Mouse (Mus musculus): ENCODE data around the gene D17H6S53E.

D17H6S53E gene

DNA sequence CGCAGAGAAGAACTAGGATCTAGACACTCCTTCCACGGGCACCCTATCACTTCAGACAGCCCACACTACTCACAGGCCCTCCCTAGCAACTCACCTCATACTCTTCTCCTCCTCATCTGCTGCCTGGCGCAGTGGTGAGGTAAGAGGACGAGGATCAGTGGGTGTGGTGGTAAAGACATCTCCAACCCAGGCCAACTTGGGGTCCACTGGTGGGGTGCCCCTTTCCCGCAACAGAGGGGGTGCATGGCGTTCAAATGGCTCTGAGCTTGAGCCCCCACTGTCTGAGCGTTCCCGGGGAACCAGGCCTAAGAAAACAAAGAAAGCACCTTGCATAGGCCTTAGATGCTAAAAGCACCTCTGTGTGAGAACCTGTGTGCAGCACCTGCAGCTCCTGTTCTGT lies 31.1 kb downstream of the D17H6S53E start:
- peak overlapping the region; percentile 26; the same call in 1 of the 2 replicates for H3K4me3 ChIP-seq (replicated peaks; ENCODE audit: low read length)
- H3K36me3 ChIP-seq (ENCODE audit: insufficient read depth, low read length) = peaks cover 100% of the 10 kb centered on the region
- H3K27me3 ChIP-seq (ENCODE audit: insufficient read depth, low read length) = no peaks in the 10 kb centered on the region
- peaks cover 89% of the 10 kb centered on the region for H3K4me1 ChIP-seq (replicated peaks; ENCODE audit: low read depth, low read length)
- H3K9me3 ChIP-seq (ENCODE audit: low read length) = no peaks in the 10 kb centered on the region
- TF ChIP-seq NANOG (IDR thresholded peaks at IDR 0.05; ENCODE audit: borderline replicate concordance, low read length) = no peak
- no peak for TF ChIP-seq POU5F1 (IDR thresholded peaks at IDR 0.05; ENCODE audit: borderline replicate concordance, low read length)
- no peak for TF ChIP-seq CTCF (conservative IDR thresholded peaks at IDR 0.05; ENCODE audit: low read length)

- peaks cover 100% of the 10 kb centered on the region for H3K36me3 ChIP-seq (ENCODE audit: insufficient read depth, low read length)
- peaks cover 90% of the 10 kb centered on the region for H3K4me1 ChIP-seq (replicated peaks; ENCODE audit: low read depth, low read length)
- no peak overlapping the region for H3K4me3 ChIP-seq (replicated peaks; ENCODE audit: low read length)
- TF ChIP-seq NANOG (IDR thresholded peaks at IDR 0.05; ENCODE audit: borderline replicate concordance, low read length) = no peak
- no peak for TF ChIP-seq CTCF (conservative IDR thresholded peaks at IDR 0.05; ENCODE audit: low read length)
- TF ChIP-seq POU5F1 (IDR thresholded peaks at IDR 0.05; ENCODE audit: borderline replicate concordance, low read length) = no peak
- no peaks in the 10 kb centered on the region for H3K27me3 ChIP-seq (ENCODE audit: insufficient read depth, low read length)
- no peaks in the 10 kb centered on the region for H3K9me3 ChIP-seq (ENCODE audit: low read length)
Observed at GRCm38 (mm10) chr17:35157661-35158175, 31.5 kb downstream of the D17H6S53E start.

GRCm38 (mm10) chr17:35158850-35159593 lies 32.8 kb downstream of the D17H6S53E start:
- Histone ChIP-seq H3K4me1 (replicated peaks; ENCODE audit: low read depth, low read length) (peaks cover 98% of the 10 kb centered on the region), H3K9me3 (ENCODE audit: low read length) (no peaks in the 10 kb centered on the region), H3K36me3 (ENCODE audit: insufficient read depth, low read length) (peaks cover 100% of the 10 kb centered on the region), H3K4me3 (replicated peaks; ENCODE audit: low read length) (no peak overlapping the region), H3K27me3 (ENCODE audit: insufficient read depth, low read length) (no peaks in the 10 kb centered on the region)
- TF ChIP-seq CTCF (conservative IDR thresholded peaks at IDR 0.05; ENCODE audit: low read length) (no peak), NANOG (IDR thresholded peaks at IDR 0.05; ENCODE audit: borderline replicate concordance, low read length) (no peak), POU5F1 (IDR thresholded peaks at IDR 0.05; ENCODE audit: borderline replicate concordance, low read length) (no peak)

GRCm38 (mm10) chr17:35159638-35160037 lies 33.5 kb downstream of the D17H6S53E start:
- Histone ChIP-seq H3K4me1 (replicated peaks; ENCODE audit: low read depth, low read length) (peaks cover 92% of the 10 kb centered on the region), H3K27me3 (ENCODE audit: insufficient read depth, low read length) (no peaks in the 10 kb centered on the region), H3K4me3 (replicated peaks; ENCODE audit: low read length) (no peak overlapping the region), H3K9me3 (ENCODE audit: low read length) (no peaks in the 10 kb centered on the region), H3K36me3 (ENCODE audit: insufficient read depth, low read length) (peaks cover 93% of the 10 kb centered on the region)
- TF ChIP-seq POU5F1 (IDR thresholded peaks at IDR 0.05; ENCODE audit: borderline replicate concordance, low read length) (no peak), NANOG (IDR thresholded peaks at IDR 0.05; ENCODE audit: borderline replicate concordance, low read length) (no peak), CTCF (conservative IDR thresholded peaks at IDR 0.05; ENCODE audit: low read length) (no peak)

DNA sequence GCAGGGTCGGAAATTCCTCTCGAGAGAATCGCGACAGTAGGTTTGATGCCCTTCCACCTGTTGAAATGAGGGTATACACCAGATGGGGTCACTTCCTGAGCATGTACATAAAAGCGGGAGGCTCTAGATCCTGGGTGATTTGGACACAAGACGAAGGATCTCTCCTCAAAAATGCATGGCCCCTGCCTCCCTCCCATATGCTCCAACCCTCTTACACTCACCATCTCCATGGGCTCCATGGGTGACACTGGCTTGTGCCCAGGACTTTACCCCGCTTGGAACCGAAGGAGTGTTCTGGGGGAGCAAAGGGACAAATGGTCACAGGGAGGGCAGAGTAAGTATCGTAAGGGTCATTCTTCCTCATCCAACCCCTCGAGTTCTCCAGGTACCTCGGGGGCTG lies 35.2 kb downstream of the D17H6S53E start:
- Histone ChIP-seq H3K4me3 (replicated peaks; ENCODE audit: low read length) (peak overlapping the region; percentile 99), H3K36me3 (ENCODE audit: insufficient read depth, low read length) (peaks cover 76% of the 10 kb centered on the region), H3K4me1 (replicated peaks; ENCODE audit: low read depth, low read length) (peaks cover 83% of the 10 kb centered on the region), H3K27me3 (ENCODE audit: insufficient read depth, low read length) (no peaks in the 10 kb centered on the region), H3K9me3 (ENCODE audit: low read length) (no peaks in the 10 kb centered on the region)
- TF ChIP-seq NANOG (IDR thresholded peaks at IDR 0.05; ENCODE audit: borderline replicate concordance, low read length) (no peak), CTCF (conservative IDR thresholded peaks at IDR 0.05; ENCODE audit: low read length) (no peak), POU5F1 (IDR thresholded peaks at IDR 0.05; ENCODE audit: borderline replicate concordance, low read length) (no peak)

DNA sequence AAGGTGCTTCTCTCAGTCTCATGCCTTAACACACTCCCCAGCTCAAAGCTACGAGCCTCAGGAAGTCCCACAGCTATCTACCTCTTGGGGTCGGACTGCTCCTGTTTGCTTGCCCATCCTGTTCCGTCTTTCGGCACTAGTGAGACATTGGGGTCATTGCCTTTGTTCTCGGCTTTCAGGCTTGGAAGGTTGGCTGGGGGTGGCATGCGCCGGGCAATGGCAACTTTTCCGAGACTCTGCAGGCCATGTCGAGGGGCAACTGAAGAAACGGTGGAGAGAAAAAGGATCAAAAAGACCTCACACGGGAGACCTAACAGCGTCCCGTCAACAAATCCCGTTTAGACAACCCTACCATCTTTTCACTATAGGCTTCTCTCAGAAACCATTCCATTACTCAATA lies 35.9 kb downstream of the D17H6S53E start:
- no peaks in the 10 kb centered on the region for H3K27me3 ChIP-seq (ENCODE audit: insufficient read depth, low read length)
- H3K9me3 ChIP-seq (ENCODE audit: low read length) = no peaks in the 10 kb centered on the region
- peak overlapping the region; percentile 99 for H3K4me3 ChIP-seq (replicated peaks; ENCODE audit: low read length)
- no peak for TF ChIP-seq CTCF (conservative IDR thresholded peaks at IDR 0.05; ENCODE audit: low read length)
- no peak for TF ChIP-seq POU5F1 (IDR thresholded peaks at IDR 0.05; ENCODE audit: borderline replicate concordance, low read length)
- TF ChIP-seq NANOG (IDR thresholded peaks at IDR 0.05; ENCODE audit: borderline replicate concordance, low read length) = no peak
- H3K4me1 ChIP-seq (replicated peaks; ENCODE audit: low read depth, low read length) = peaks cover 78% of the 10 kb centered on the region
- peaks cover 69% of the 10 kb centered on the region for H3K36me3 ChIP-seq (ENCODE audit: insufficient read depth, low read length)

- no peaks in the 10 kb centered on the region for H3K27me3 ChIP-seq (ENCODE audit: insufficient read depth, low read length)
- H3K4me3 ChIP-seq (replicated peaks; ENCODE audit: low read length) = peak overlapping the region; percentile 99
- no peak for TF ChIP-seq NANOG (IDR thresholded peaks at IDR 0.05; ENCODE audit: borderline replicate concordance, low read length)
- no peak for TF ChIP-seq CTCF (conservative IDR thresholded peaks at IDR 0.05; ENCODE audit: low read length)
- no peak for TF ChIP-seq POU5F1 (IDR thresholded peaks at IDR 0.05; ENCODE audit: borderline replicate concordance, low read length)
- peaks cover 72% of the 10 kb centered on the region for H3K4me1 ChIP-seq (replicated peaks; ENCODE audit: low read depth, low read length)
- H3K36me3 ChIP-seq (ENCODE audit: insufficient read depth, low read length) = peaks cover 65% of the 10 kb centered on the region
- no peaks in the 10 kb centered on the region for H3K9me3 ChIP-seq (ENCODE audit: low read length)
Observed at GRCm38 (mm10) chr17:35162730-35163129, 36.6 kb downstream of the D17H6S53E start.

DNA sequence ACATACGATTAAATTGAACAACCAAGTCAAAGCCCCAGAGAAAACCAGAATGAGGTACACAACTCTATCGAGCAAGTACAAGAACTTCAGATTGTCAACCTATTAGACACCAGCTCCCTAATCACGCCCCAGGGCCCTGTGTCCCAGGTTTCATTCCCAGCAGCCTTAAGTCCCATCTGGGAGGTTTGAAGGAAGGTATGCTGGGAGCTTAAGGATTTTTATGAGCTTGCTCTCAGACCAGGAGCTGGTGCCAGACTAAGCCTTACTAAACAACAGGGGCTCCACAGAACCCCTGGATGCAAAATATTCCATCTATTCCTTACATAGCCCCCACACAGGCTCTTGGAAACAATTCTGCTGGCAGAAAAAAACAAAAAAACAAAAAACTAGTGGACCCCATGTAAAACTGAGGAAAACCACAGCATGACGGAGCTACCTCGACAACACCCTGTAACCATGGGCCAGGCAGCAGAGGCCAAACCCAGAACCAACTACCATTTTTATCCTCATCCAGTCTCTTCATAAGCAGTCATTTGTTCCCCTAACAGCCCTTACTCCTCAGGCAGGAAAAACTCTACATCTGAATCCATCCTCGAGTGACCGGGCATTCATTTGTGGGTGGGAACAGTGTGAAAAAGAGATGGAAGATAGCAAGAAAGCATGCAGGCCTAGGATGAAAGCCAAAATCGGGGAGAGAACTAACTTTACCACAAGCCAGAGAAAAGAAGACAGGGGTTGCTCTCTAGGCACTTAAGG lies 37.3 kb downstream of the D17H6S53E start:
- Histone ChIP-seq H3K4me1 (replicated peaks; ENCODE audit: low read depth, low read length) (peaks cover 64% of the 10 kb centered on the region), H3K36me3 (ENCODE audit: insufficient read depth, low read length) (peaks cover 60% of the 10 kb centered on the region), H3K4me3 (replicated peaks; ENCODE audit: low read length) (peak overlapping the region; percentile 99), H3K27me3 (ENCODE audit: insufficient read depth, low read length) (no peaks in the 10 kb centered on the region), H3K9me3 (ENCODE audit: low read length) (no peaks in the 10 kb centered on the region)
- TF ChIP-seq CTCF (conservative IDR thresholded peaks at IDR 0.05; ENCODE audit: low read length) = no peak
- no peak for TF ChIP-seq NANOG (IDR thresholded peaks at IDR 0.05; ENCODE audit: borderline replicate concordance, low read length)
- no peak for TF ChIP-seq POU5F1 (IDR thresholded peaks at IDR 0.05; ENCODE audit: borderline replicate concordance, low read length)
